Comparison of ENCODE assay signal across 11 mouse cellular contexts in the genomic region with DNA sequence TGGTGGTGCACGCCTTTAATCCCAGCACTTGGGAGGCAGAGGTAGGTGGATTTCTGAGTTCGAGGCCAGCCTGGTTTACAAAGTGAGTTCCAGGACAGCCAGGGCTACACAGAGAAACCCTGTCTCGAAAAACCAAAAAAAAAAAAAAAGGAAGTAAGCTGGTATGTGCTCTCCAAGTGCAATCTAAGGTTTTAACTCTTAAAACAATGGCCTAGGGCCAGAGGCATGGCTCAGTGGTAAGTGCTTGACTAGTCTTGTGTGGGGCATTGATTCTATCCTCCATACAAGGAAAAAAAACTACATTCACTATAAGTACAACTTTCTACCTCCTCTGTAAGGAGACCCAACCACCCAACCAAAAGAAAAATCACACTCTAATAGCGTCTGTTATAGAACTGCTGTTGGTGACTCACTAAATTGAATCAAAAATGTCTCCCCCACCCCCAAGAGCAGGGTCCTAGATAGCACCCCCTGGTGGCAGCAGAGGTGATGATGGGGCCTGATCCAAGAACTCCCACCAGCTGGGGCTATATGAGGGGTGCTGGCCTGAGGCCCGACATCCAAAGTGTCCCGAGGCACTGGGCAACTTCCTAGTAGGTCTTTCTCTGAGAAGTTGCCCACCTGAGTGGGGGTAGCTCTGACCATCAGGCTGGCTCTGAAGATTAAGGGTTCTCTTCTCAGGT. TPM values are rescaled to one million over a fixed set of nuclear protein-coding genes. Genes with fewer than 3 reads are reported as not detected.
DNase-seq lines count a peak whose midpoint lies in the region; ATAC-seq and TF ChIP-seq lines count a peak whose summit lies in the region.
"Had no signal": no experiment of that assay in that cellular context is flagged by ENCODE, and none has a peak within 500 bp of the region (broad histone marks: within the 10 kb centered on the region; RNA-seq: fewer than 3 reads in every experiment).

No protein-coding gene starts in this region.

- H3K4me2 ChIP-seq in heart, embryonic 15.5 days: peak overlapping the region; percentile 91; the same call in 1 of the 2 replicates
- H3K4me2 ChIP-seq in lung, postnatal 0 days (replicated peaks; ENCODE audit: low read depth, low read length): no peak overlapping the region

- H3K9me3 ChIP-seq in heart, embryonic 15.5 days (replicated peaks): no peaks in the 10 kb centered on the region
- no peaks in the 10 kb centered on the region for H3K9me3 ChIP-seq in lung, postnatal 0 days (ENCODE audit: low read length)
- H3K9me3 ChIP-seq: embryonic facial prominence, embryonic 12.5 days; hindbrain, embryonic 15.5 days; limb, embryonic 15.5 days had no signal

- H3K4me1 ChIP-seq in heart, embryonic 15.5 days (replicated peaks): peaks cover 39% of the 10 kb centered on the region
- H3K4me1 ChIP-seq in lung, postnatal 0 days (ENCODE audit: insufficient read depth, low read depth, low read length): peaks cover 10% of the 10 kb centered on the region; the same call in 1 of the 2 replicates
- peaks cover 6% of the 10 kb centered on the region; the same call in 1 of the 2 replicates for H3K4me1 ChIP-seq in bone marrow, adult 2 months (ENCODE audit: control insufficient read depth, insufficient read depth, low read length)
- peaks cover 54% of the 10 kb centered on the region for H3K4me1 ChIP-seq in thymus, adult 2 months (replicated peaks; ENCODE audit: control insufficient read depth, insufficient read depth, low read length)

- no peak for TF ChIP-seq POLR2A in bone marrow, adult 2 months (IDR thresholded peaks at IDR 0.05; ENCODE audit: borderline replicate concordance, control insufficient read depth, low read depth, low read length)
- TF ChIP-seq POLR2A in thymus, adult 2 months (IDR thresholded peaks at IDR 0.05; ENCODE audit: control insufficient read depth, extremely low read depth, insufficient read depth, low read length, poor library complexity): no peak

- no peak overlapping the region for H3K9ac ChIP-seq in heart, embryonic 15.5 days
- no peak overlapping the region for H3K9ac ChIP-seq in lung, postnatal 0 days (replicated peaks; ENCODE audit: low read depth)
- H3K9ac ChIP-seq: embryonic facial prominence, embryonic 12.5 days; limb, embryonic 15.5 days had no signal

- intact Hi-C loops in heart, postnatal 10 days (cut with DNase I): no loop called here

- TF ChIP-seq EP300 in lung, postnatal 0 days (IDR thresholded peaks at IDR 0.05): no peak

- 60% methylated on average over 6 of the region's 6 CpGs for WGBS in heart, embryonic 15.5 days
- WGBS in lung, postnatal 0 days: 47% methylated on average over 6 of the region's 6 CpGs
- 35% methylated on average over 6 of the region's 6 CpGs for WGBS in bone marrow, adult 2 months
- 39% methylated on average over 6 of the region's 6 CpGs for WGBS in thymus, adult 2 months

- no peak for DNase-seq in heart, postnatal 10 days
- peak; percentile 11 for DNase-seq in lung, postnatal 0 days (ENCODE audit: low spot score)
- DNase-seq in lung, adult 18-20 months: no peak
- peak; percentile 82 for DNase-seq in thymus, adult 2 months
- DNase-seq in gastrocnemius, postnatal 25 days: no peak
- no peak for DNase-seq in layer of hippocampus, adult 9-10 months (ENCODE audit: low spot score)

- H3K4me3 ChIP-seq in heart, embryonic 15.5 days: no peak overlapping the region
- H3K4me3 ChIP-seq in lung, postnatal 0 days (ENCODE audit: low read depth, low read length): no peak overlapping the region
- H3K4me3 ChIP-seq in bone marrow, adult 2 months (replicated peaks; ENCODE audit: control insufficient read depth, low read depth, low read length): no peak overlapping the region
- peak overlapping the region; percentile 45 for H3K4me3 ChIP-seq in thymus, adult 2 months (ENCODE audit: control insufficient read depth, insufficient read depth, low read length)

- ATAC-seq in heart, embryonic 15.5 days (replicated peaks; ENCODE audit: insufficient number of reproducible peaks, insufficient read depth, low FRiP score, low read depth): no peak
- ATAC-seq in lung, postnatal 0 days: no peak

- H3K27me3 ChIP-seq in heart, embryonic 15.5 days: peaks cover 23% of the 10 kb centered on the region
- H3K27me3 ChIP-seq in lung, postnatal 0 days (replicated peaks; ENCODE audit: insufficient read depth, low read length): peaks cover 20% of the 10 kb centered on the region; the same call in 1 of the 2 replicates
- H3K27me3 ChIP-seq in thymus, adult 2 months (ENCODE audit: control insufficient read depth, insufficient read depth, low read length): no peaks in the 10 kb centered on the region

- peak; percentile 59 for TF ChIP-seq CTCF in lung, postnatal 0 days (IDR thresholded peaks at IDR 0.05)
- TF ChIP-seq CTCF in bone marrow, adult 2 months (IDR thresholded peaks at IDR 0.05; ENCODE audit: control insufficient read depth, insufficient read depth, low read length): peak; percentile 21; the same call in 1 of the 2 replicates
- peak; percentile 79; the same call in 1 of the 2 replicates for TF ChIP-seq CTCF in thymus, adult 2 months (IDR thresholded peaks at IDR 0.05; ENCODE audit: borderline replicate concordance, control insufficient read depth, extremely low read depth, insufficient read depth, low read length, poor library complexity)

- H3K27ac ChIP-seq in heart, embryonic 15.5 days: no peak overlapping the region
- H3K27ac ChIP-seq in lung, postnatal 0 days (ENCODE audit: low read length): no peak overlapping the region
- H3K27ac ChIP-seq in bone marrow, adult 2 months (ENCODE audit: control insufficient read depth, insufficient read depth, low read depth, low read length, poor library complexity): no peak overlapping the region
- H3K27ac ChIP-seq in thymus, adult 2 months (ENCODE audit: control insufficient read depth, insufficient read depth, low read length): no peak overlapping the region; the same call in 1 of the 2 replicates
- H3K27ac ChIP-seq: hindbrain, embryonic 15.5 days; limb, embryonic 15.5 days had no signal

- no peaks in the 10 kb centered on the region for H3K36me3 ChIP-seq in heart, embryonic 15.5 days
- H3K36me3 ChIP-seq in lung, postnatal 0 days (ENCODE audit: insufficient read depth, low read length): no peaks in the 10 kb centered on the region
- no peaks in the 10 kb centered on the region for H3K36me3 ChIP-seq in thymus, adult 2 months (ENCODE audit: control insufficient read depth, insufficient read depth, low read length)
- H3K36me3 ChIP-seq: embryonic facial prominence, embryonic 12.5 days; hindbrain, embryonic 15.5 days; limb, embryonic 15.5 days had no signal

RNA-seq across cellular contexts. Expression of gene Snai3, which starts 1.2 kb away (rescaled TPM):
- polyA plus RNA-seq in heart, embryonic 15.5 days (2015; fragmentation: Nextera tagmentation; extraction: Ambion mirVana): 2.0 and 2.5 TPM in 2 replicates
- total RNA-seq in heart, postnatal 10 days (2021): under 1 TPM; 0.52 to 0.53 TPM
- polyA plus RNA-seq in lung, postnatal 0 days (2015; fragmentation: Nextera tagmentation; extraction: Ambion mirVana): 1.2 and 1.5 TPM in 2 replicates
- 2.2 TPM in 1 of 2 replicates, not detected in the other for polyA plus RNA-seq in bone marrow, adult 2 months (2011; ENCODE audit: insufficient read depth, insufficient read length, low replicate concordance, missing spikeins)
- 47.1 and 51.1 TPM in 2 replicates for polyA plus RNA-seq in thymus, adult 2 months (2012; rRNA removed)
- total RNA-seq in gastrocnemius, postnatal 25 days (2021): 10 to 100 TPM in 1 of 2 experiments, 1 to 10 TPM in 1; 5.4 to 11.7 TPM
- polyA plus RNA-seq: hindbrain, embryonic 15.5 days had no signal

RNA-seq across cellular contexts. Expression of gene Mvd, which starts 16.1 kb away (rescaled TPM):
- 13.3 and 18.9 TPM in 2 replicates for polyA plus RNA-seq in heart, embryonic 15.5 days (2015; fragmentation: Nextera tagmentation; extraction: Ambion mirVana)
- total RNA-seq in heart, postnatal 10 days (2021): 1 to 10 TPM; 5.4 to 5.7 TPM
- 29.2 and 31.2 TPM in 2 replicates for polyA plus RNA-seq in lung, postnatal 0 days (2015; fragmentation: Nextera tagmentation; extraction: Ambion mirVana)
- 2.4 and 6.3 TPM in 2 replicates for polyA plus RNA-seq in bone marrow, adult 2 months (2011; ENCODE audit: insufficient read depth, insufficient read length, low replicate concordance, missing spikeins)
- polyA plus RNA-seq in thymus, adult 2 months (2012; rRNA removed): 25.0 and 26.2 TPM in 2 replicates
- total RNA-seq in gastrocnemius, postnatal 25 days (2021): 1 to 10 TPM; 4.2 to 5.2 TPM

RNA-seq across cellular contexts. Expression of gene Rnf166, which starts 16.5 kb away (rescaled TPM):
- polyA plus RNA-seq in heart, embryonic 15.5 days (2015; fragmentation: Nextera tagmentation; extraction: Ambion mirVana): 37.0 and 44.4 TPM in 2 replicates
- 10 to 100 TPM; 28.2 to 32.0 TPM for total RNA-seq in heart, postnatal 10 days (2021)
- polyA plus RNA-seq in lung, postnatal 0 days (2015; fragmentation: Nextera tagmentation; extraction: Ambion mirVana): 49.4 and 52.7 TPM in 2 replicates
- polyA plus RNA-seq in bone marrow, adult 2 months (2011; ENCODE audit: insufficient read depth, insufficient read length, low replicate concordance, missing spikeins): 17.4 and 32.7 TPM in 2 replicates
- 273 and 296 TPM in 2 replicates for polyA plus RNA-seq in thymus, adult 2 months (2012; rRNA removed)
- 10 to 100 TPM; 24.7 to 30.7 TPM for total RNA-seq in gastrocnemius, postnatal 25 days (2021)

RNA-seq across cellular contexts. Expression of gene Ctu2, which starts 16.6 kb away (rescaled TPM):
- polyA plus RNA-seq in heart, embryonic 15.5 days (2015; fragmentation: Nextera tagmentation; extraction: Ambion mirVana): 23.0 and 25.6 TPM in 2 replicates
- 10 to 100 TPM in 1 of 2 experiments, 1 to 10 TPM in 1; 9.6 to 14.1 TPM for total RNA-seq in heart, postnatal 10 days (2021)
- 21.2 and 25.9 TPM in 2 replicates for polyA plus RNA-seq in lung, postnatal 0 days (2015; fragmentation: Nextera tagmentation; extraction: Ambion mirVana)
- 62.9 and 122 TPM in 2 replicates for polyA plus RNA-seq in bone marrow, adult 2 months (2011; ENCODE audit: insufficient read depth, insufficient read length, low replicate concordance, missing spikeins)
- 118 and 136 TPM in 2 replicates for polyA plus RNA-seq in thymus, adult 2 months (2012; rRNA removed)
- 1 to 10 TPM; 6.7 to 7.4 TPM for total RNA-seq in gastrocnemius, postnatal 25 days (2021)

RNA-seq across cellular contexts. Expression of gene Cyba, which starts 26.6 kb away (rescaled TPM):
- polyA plus RNA-seq in heart, embryonic 15.5 days (2015; fragmentation: Nextera tagmentation; extraction: Ambion mirVana): 176 and 197 TPM in 2 replicates
- total RNA-seq in heart, postnatal 10 days (2021): 10 to 100 TPM; 61.8 to 63.9 TPM
- polyA plus RNA-seq in lung, postnatal 0 days (2015; fragmentation: Nextera tagmentation; extraction: Ambion mirVana): 401 and 429 TPM in 2 replicates
- polyA plus RNA-seq in bone marrow, adult 2 months (2011; ENCODE audit: insufficient read depth, insufficient read length, low replicate concordance, missing spikeins): 168 and 494 TPM in 2 replicates
- polyA plus RNA-seq in thymus, adult 2 months (2012; rRNA removed): 671 and 705 TPM in 2 replicates
- total RNA-seq in gastrocnemius, postnatal 25 days (2021): 1 to 10 TPM; 7.6 to 8.9 TPM

Comparison
In these comparisons a context has a peak if more than half of its experiments do, and no peak if none do; other contexts are left out.
1. DNase-seq: peak in lung, postnatal 0 days (single experiment) and thymus, adult 2 months (single experiment); none in heart, postnatal 10 days (0 of 2), lung, adult 18-20 months (0 of 2), gastrocnemius, postnatal 25 days (single experiment) and layer of hippocampus, adult 9-10 months (single experiment).
2. CTCF ChIP-seq: peak in every context shown above with its lines; median percentile 79 in thymus, adult 2 months; 59 in lung, postnatal 0 days; 21 in bone marrow, adult 2 months.
3. RNA of gene Snai3, which starts 1.2 kb away (polyA plus RNA-seq): 47.1 to 51.1 TPM in thymus, adult 2 months; 2.0 to 2.5 TPM in heart, embryonic 15.5 days, 1.2 to 1.5 TPM in lung, postnatal 0 days and 2.2 TPM in bone marrow, adult 2 months; every median in the first group is over 10 times any median in the second.